Mouse (Mus musculus) Patski (cell line): ENCODE results near the gene Arpc2. TPM values are rescaled to one million over a fixed set of nuclear protein-coding genes. Genes with fewer than 3 reads are reported as not detected.

Experiments used
- ATAC-seq: fragments of 100-300 bp; one replicate; pipeline ENCODE4 v1.8.0; 2021
- CTCF ChIA-PET: fragments of 350-600 bp; sonication (Branson Sonifier 250); formaldehyde crosslinking; loops from one replicate; lab custom pipeline; 2022; ENCODE audit warnings: inconsistent platforms; lab: Charles Lee
- POLR2A ChIA-PET: fragments of 350-600 bp; sonication (Branson Sonifier 250); formaldehyde crosslinking; loops from one replicate; lab custom pipeline; 2022; ENCODE audit warnings: antibody characterized with exemption, inconsistent platforms; lab: Charles Lee
- DNase-seq: peaks from one replicate; pipeline ENCODE4 v3.0.0-alpha.2; 2011; ENCODE audit warnings: low read depth, low spot score
- H3K27me3 ChIP-seq: fragments of 371-371 bp; one replicate; pipeline ENCODE4 v1.5.1; 2021
- CTCF ChIP-seq: fragments of 100-300 bp; IDR thresholded peaks from one replicate; pipeline ENCODE4 v1.5.1; 2021
- in situ Hi-C: fragments of 300-500 bp; cut with MboI; formaldehyde crosslinking; loops from 3 replicates; pipeline ENCODE4 v1.11.1; 2018; ENCODE audit warnings: low pct_unique_long_range_greater_than_20kb, mixed read lengths
- polyA plus RNA-seq: library from polyadenylated mRNA; unstranded; gene quantifications from one replicate; pipeline ENCODE4 v1.2.3, GENCODE M21; 2021

Arpc2 gene
- polyA plus RNA-seq, 1 experiment from 2014 or later = 419 TPM

DNA sequence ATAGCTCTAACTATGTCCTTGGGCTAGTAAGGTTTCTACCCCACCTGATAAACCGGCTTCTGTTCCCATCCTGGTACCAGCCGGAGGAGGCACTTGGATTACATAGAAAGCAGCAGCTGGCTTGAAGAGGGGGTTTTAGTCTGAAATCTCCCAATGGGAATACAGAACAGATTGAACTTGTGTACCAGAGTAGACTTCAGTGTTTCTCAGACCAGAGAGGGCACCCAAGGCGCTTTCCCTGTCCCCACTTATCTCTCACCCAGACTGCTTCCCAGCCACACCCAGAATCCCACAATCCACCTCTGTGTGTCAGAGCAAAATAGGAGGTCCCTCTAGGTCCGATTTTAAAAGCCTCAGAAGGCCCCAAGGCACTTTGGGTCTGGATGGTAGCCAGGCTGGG is 52.4 kb downstream of the Arpc2 start:
- TF ChIP-seq CTCF = no peak
- in situ Hi-C loops = no loop called here
- CTCF ChIA-PET = interaction anchor here (1.1 to 2.6 kb wide), 6 partner anchors 17 to 83 kb away, joined by 3 to 9 read pairs (median 4); partner anchors contain the start of genes Catip and Tmbim1
- DNase-seq (no peak), ATAC-seq (no peak)
- POLR2A ChIA-PET = interaction anchor here (0.6 to 1.7 kb wide), 2 partner anchors 40 to 74 kb away, joined by 3 to 5 read pairs; partner anchors contain the start of gene Catip
- H3K27me3 ChIP-seq = no peaks in the 10 kb centered on the region

DNA sequence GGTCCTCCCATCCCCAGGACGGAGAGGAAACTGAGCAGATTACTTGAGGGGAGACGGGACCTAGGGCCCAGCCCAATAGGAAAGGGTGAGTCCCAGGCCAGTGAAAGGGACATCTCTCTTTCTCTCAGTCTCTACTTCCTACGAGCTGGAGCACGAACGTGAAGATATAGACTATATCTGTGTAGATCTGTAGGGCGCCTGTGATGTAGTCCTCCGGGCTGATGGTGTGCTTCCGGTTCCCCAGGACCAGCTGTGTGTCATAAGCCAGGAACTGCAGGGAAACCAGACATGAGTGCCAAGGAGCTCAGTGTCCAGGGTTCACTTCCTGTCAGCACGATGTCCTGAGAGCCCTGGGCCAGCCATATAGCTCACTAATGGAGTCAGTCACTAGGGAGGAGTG is 53.4 kb downstream of the Arpc2 start:
- CTCF ChIA-PET = interaction anchor here (1.2 kb wide), 1 partner anchor 73 kb away, joined by 3 read pairs; the partner anchor contains the start of gene Catip
- no peak for ATAC-seq
- TF ChIP-seq CTCF = no peak
- DNase-seq = no peak
- POLR2A ChIA-PET = interaction anchor here (0.8 to 1.1 kb wide), 2 partner anchors 15 to 79 kb away, joined by 3 read pairs; partner anchors contain the start of gene Tmbim1
- in situ Hi-C loops = no loop called here
- no peaks in the 10 kb centered on the region for H3K27me3 ChIP-seq

DNA sequence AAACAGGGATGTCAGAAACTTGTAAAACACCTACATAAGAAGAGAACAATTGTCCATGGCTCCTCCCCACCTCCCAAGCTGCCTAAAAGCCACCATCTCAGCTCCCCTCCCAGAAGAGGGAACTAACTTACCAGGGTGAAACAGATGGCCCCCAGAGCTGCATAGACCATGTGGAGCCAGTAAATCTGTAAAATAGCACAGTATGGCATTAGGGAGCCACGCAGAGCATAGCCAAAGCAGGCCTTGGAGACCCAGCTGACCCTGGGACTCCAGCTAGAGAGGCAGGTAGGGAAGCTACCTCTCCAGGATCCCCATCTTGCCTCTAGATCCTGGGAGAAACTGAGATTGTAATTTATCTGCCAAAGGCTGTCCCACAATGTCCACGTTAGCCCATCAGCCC is 53.9 kb downstream of the Arpc2 start:
- ChIA-PET CTCF (interaction anchor here (1.2 kb wide), 1 partner anchor 72 kb away, joined by 3 read pairs; the partner anchor contains the start of gene Catip), POLR2A (interaction anchor here (0.8 to 1.1 kb wide), 2 partner anchors 15 to 80 kb away, joined by 3 read pairs; partner anchors contain the start of gene Tmbim1)
- no peak for TF ChIP-seq CTCF
- no peaks in the 10 kb centered on the region for H3K27me3 ChIP-seq
- in situ Hi-C loops = loop anchor here (10.0 kb wide), 1 partner anchor 255 kb away; no protein-coding TSS in a partner anchor
- ATAC-seq = no peak
- no peak for DNase-seq

DNA sequence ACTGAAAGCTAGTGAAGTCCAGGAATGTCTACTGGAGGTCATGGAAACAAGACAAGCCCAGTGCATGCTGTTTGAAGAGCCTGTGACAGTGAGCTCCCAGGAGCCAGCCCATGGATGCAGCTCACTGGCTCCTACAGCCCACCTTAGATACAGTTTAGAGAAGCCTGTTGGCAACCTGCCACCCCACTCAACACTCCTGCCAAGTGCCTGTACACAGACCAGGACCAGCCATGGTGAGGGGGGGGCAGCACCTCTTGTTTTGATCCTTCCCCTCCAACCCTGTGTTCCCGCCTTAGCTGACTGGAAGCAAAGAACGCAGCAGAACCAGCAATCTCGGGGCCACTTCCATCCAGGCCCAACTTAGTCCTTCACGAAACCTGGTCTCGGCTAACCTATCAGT is 54.3 kb downstream of the Arpc2 start:
- POLR2A ChIA-PET = interaction anchor here (1.1 kb wide), 1 partner anchor 15 kb away, joined by 3 read pairs; the partner anchor contains the start of gene Tmbim1
- CTCF ChIA-PET = interaction anchor here (1.2 kb wide), 1 partner anchor 72 kb away, joined by 3 read pairs; the partner anchor contains the start of gene Catip

DNA sequence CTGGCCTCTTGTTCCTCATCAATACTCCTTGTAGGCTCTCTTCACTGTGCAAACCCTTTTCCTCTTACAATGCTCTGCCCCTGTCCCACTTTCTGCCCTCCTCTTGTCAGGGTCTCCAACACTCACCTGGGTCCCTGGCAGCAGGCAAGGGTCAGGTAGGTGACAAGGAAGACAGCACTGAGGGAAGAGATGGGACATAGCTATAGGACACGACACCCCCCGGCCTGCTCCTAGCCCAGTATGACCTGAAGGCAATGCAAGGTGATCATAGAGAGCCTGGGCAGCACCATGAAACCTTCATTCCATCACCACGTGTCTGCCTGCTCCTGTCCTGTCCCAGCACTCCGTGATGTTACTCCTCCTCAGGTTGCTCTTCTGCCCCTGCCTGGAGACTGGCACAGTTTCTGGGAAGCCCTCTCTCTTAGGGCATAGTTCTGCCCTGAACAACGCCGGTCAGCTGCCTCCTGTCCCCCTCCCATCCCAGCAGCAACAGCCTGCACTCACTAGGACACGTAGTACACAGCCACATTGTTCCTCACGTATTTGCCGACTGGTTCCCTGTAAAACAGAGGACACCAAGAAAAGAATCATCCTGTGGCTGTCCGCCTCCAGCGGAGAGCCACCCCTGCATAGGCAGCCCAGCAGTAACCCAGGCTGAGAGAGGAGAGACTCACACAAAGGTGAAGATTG is 56.6 kb downstream of the Arpc2 start:
- ChIA-PET POLR2A (no interaction called here), CTCF (no interaction called here)
- ATAC-seq = no peak
- no peaks in the 10 kb centered on the region for H3K27me3 ChIP-seq
- in situ Hi-C loops = loop anchor here (10.0 kb wide), 1 partner anchor 258 kb away; no protein-coding TSS in a partner anchor
- DNase-seq = no peak
- no peak for TF ChIP-seq CTCF

More for the DNA sequence above, 54.3 kb downstream of the Arpc2 start:
- ATAC-seq (no peak), DNase-seq (no peak)
- in situ Hi-C loops = loop anchor here (10.0 kb wide), 1 partner anchor 255 kb away; no protein-coding TSS in a partner anchor
- no peaks in the 10 kb centered on the region for H3K27me3 ChIP-seq
- no peak for TF ChIP-seq CTCF

DNA sequence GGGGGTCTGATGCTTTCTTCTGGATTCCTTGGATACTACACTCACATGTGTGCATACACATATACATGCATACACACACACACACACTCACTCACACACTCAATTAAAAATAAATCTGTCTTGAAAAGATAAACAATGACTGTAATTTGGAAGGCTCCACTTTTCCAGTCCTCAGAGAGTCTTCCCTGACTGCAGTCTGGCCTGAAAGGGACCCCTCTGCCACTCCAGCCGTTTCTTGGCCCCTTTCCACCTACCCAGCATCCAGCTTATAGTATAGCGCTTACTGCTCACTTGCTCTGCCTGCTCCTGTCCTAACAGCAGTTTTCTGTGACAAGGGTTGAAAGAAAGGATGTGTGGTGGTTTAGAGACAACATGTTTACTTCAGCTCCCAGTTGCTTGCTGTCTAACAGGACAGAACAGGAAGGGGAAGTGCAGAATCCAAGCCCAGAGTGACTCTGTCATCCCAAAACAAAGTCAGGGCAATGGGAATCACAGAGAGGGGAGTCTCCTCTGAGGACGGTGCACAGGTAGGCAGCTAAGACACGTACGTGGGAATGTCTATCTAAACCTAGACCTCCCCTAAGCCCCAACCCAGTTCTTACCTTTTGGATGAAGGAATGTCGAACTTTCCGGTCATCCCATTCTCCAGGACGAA is 57.5 kb downstream of the Arpc2 start:
- DNase-seq (no peak), ATAC-seq (no peak)
- H3K27me3 ChIP-seq = no peaks in the 10 kb centered on the region
- CTCF ChIA-PET = interaction anchor here (1.9 kb wide), 1 partner anchor 87 kb away, joined by 6 read pairs; no protein-coding TSS in a partner anchor
- POLR2A ChIA-PET = interaction anchor here (0.5 kb wide), 1 partner anchor 291 kb away, joined by 6 read pairs; no protein-coding TSS in a partner anchor
- no peak for TF ChIP-seq CTCF
- in situ Hi-C loops = loop anchor here (10.0 kb wide), 1 partner anchor 259 kb away; no protein-coding TSS in a partner anchor

DNA sequence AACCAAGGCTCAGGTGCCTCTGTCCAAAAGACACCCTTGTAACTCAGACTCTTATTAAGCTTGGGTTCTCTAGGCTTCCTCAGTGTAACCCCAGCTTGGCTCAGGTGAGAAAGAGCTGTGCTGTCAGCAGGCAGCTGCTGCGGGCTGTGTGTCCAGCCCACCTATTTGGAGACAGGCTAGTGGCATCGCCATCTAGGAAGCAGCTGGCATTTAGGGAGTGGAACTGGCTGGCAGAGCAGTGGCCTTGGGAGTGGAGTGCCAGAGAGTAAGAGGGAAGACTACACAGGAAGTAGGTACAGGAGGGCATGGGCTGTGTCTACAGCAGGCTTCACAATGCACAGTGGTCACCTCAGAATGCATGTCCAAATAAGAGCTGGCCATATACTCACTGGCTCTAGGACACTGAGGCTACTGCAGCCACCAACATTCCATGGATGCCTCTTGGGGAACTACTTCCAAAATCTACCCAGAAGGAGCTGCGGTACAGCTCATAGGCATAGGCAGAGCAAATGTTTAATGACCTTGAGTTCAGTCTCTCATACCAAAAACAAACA is 58.3 kb downstream of the Arpc2 start:
- ATAC-seq (no peak), DNase-seq (no peak)
- no peak for TF ChIP-seq CTCF
- no peaks in the 10 kb centered on the region for H3K27me3 ChIP-seq
- ChIA-PET CTCF (interaction anchor here (1.0 to 1.9 kb wide), 3 partner anchors 9 to 88 kb away, joined by 3 to 6 read pairs (median 3); partner anchors contain the start of genes Aamp and Pnkd), POLR2A (interaction anchor here (0.5 to 3.5 kb wide), 2 partner anchors 8 to 292 kb away, joined by 6 to 13 read pairs; no protein-coding TSS in a partner anchor)
- in situ Hi-C loops = loop anchor here (10.0 kb wide), 1 partner anchor 259 kb away; no protein-coding TSS in a partner anchor

DNA sequence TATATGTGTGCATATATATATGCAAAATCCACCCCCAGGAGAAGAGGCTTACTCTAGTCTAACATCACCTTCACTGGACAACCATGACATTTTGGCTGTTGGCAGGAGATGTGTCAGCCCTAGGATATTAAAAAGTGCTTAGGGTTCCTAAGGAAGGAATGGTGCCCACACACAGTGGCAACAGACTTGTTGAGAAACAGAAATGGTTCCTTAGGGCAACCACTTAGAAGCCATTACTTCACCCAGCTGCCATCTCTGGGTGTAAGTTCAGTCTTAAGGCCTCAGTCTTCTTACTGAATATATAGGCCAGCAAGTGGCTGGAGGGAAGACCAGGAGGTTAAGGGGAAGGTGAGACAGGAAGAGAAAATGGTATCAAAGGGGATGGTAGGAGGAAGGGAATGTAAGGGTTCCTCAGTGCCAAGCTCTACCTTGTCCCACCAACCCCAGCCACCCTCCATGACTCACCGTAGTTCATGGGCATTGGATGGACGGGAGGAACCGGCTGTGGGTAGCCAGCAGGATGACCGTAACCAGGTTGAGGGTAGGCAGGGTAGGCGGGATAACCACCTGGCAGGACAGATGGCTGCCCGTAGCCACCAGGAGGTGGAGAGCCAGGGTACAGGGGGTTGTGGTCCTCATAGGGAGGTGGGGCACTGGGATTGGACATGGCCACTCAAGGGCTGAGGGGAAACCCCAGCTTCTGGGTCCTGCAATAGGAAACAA is 59.0 kb downstream of the Arpc2 start:
- no peaks in the 10 kb centered on the region for H3K27me3 ChIP-seq
- no peak for TF ChIP-seq CTCF
- in situ Hi-C loops = loop anchor here (10.0 kb wide), 1 partner anchor 260 kb away; no protein-coding TSS in a partner anchor
- no peak for DNase-seq
- ATAC-seq = no peak
- ChIA-PET CTCF (interaction anchor here (1.0 to 1.9 kb wide), 4 partner anchors 10 to 89 kb away, joined by 3 to 6 read pairs (median 4); partner anchors contain the start of genes Aamp, Pnkd and Tmbim1), POLR2A (interaction anchor here (0.6 to 3.5 kb wide), 3 partner anchors 9 to 76 kb away, joined by 3 to 13 read pairs (median 3); no protein-coding TSS in a partner anchor)
